Mouse (Mus musculus) small intestine, adult 2 months (tissue): Measurements from ENCODE around the gene Dusp19.

Source experiments
- CTCF ChIP-seq: fragments of 200-500 bp; IDR thresholded peaks from 2 replicates; pipeline ENCODE4 v1.5.1; 2012; ENCODE audit warnings: low read depth, mild to moderate bottlenecking, control low read depth, inconsistent platforms, low read length, moderate library complexity, mixed read lengths; ENCODE audit not compliant: insufficient replicate concordance, insufficient read length; ENCODE audit errors: extremely low read depth
- POLR2A ChIP-seq: fragments of 200-500 bp; IDR thresholded peaks from 2 replicates; pipeline ENCODE4 v1.6.1; 2012; ENCODE audit warnings: low read depth, mild to moderate bottlenecking, control low read depth, inconsistent platforms, low read length, moderate library complexity

- TF ChIP-seq CTCF (no peak), POLR2A (no peak)
Observed at GRCm38 (mm10) chr2:80599850-80600249, 17.0 kb upstream of the Dusp19 start.
